Mouse (Mus musculus) MEL (cell line): Measurements from ENCODE around the gene Enthd1.

Experiments used
- CHD1 ChIP-seq: IDR thresholded peaks from 2 replicates; pipeline ENCODE4 v1.6.1; 2012; ENCODE audit warnings: low read depth, mild to moderate bottlenecking, inconsistent platforms, low read length, improper control_type of control experiment
- CTCF ChIP-seq, 3 experiments: IDR thresholded peaks in 2 of 3; conservative IDR thresholded peaks in 1 of 3; 2 replicates each; pipeline ENCODE4 v1.5.1; 2011 to 2012; ENCODE audit warnings: low read length in 3 of 3, low read depth in 2 of 3, mild to moderate bottlenecking in 2 of 3, improper control_type of control experiment in 1 of 3, inconsistent platforms in 1 of 3, mixed read lengths in 1 of 3, moderate library complexity in 1 of 3; ENCODE audit not compliant: control insufficient read depth in 1 of 3, insufficient read depth in 1 of 3, poor library complexity in 1 of 3, severe bottlenecking in 1 of 3
- E2F4 ChIP-seq: IDR thresholded peaks from 2 replicates; pipeline ENCODE4 v1.6.1; 2011; ENCODE audit warnings: low read depth, low read length, improper control_type of control experiment, borderline replicate concordance
- EP300 ChIP-seq, 2 experiments: IDR thresholded peaks; 2 replicates each; pipeline ENCODE4 v1.6.1; 2011; ENCODE audit warnings: improper control_type of control experiment in 2 of 2, low read length in 2 of 2, low read depth in 1 of 2, mild to moderate bottlenecking in 1 of 2
- GATA1 ChIP-seq: IDR thresholded peaks from 2 replicates; pipeline ENCODE4 v1.6.1; 2011; ENCODE audit warnings: low read depth, low read length, improper control_type of control experiment
- HCFC1 ChIP-seq: IDR thresholded peaks from 2 replicates; pipeline ENCODE4 v1.6.1; 2012; ENCODE audit warnings: low read depth, mild to moderate bottlenecking, inconsistent platforms, low read length, improper control_type of control experiment, moderate library complexity
- MAX ChIP-seq: IDR thresholded peaks from 2 replicates; pipeline ENCODE4 v1.6.1; 2011; ENCODE audit warnings: low read length, improper control_type of control experiment
- MEF2A ChIP-seq: IDR thresholded peaks from 2 replicates; pipeline ENCODE4 v1.6.1; 2014; ENCODE audit warnings: low read depth, mild to moderate bottlenecking, inconsistent platforms, low read length, improper control_type of control experiment; ENCODE audit not compliant: poor library complexity, insufficient replicate concordance, severe bottlenecking; ENCODE audit errors: extremely low read depth
- POLR2A ChIP-seq, 2 experiments: IDR thresholded peaks; 2 replicates each; pipeline ENCODE4 v1.6.1; 2011 to 2012; ENCODE audit warnings: low read length in 2 of 2, mild to moderate bottlenecking in 2 of 2, control low read depth in 1 of 2, improper control_type of control experiment in 1 of 2, low read depth in 1 of 2, moderate library complexity in 1 of 2; ENCODE audit not compliant: control insufficient read depth in 1 of 2, insufficient read depth in 1 of 2, poor library complexity in 1 of 2
- POLR2AphosphoS5 ChIP-seq: IDR thresholded peaks from 2 replicates; pipeline ENCODE4 v1.6.1; 2012; ENCODE audit warnings: low read depth, borderline replicate concordance, mild to moderate bottlenecking, inconsistent platforms, low read length, moderate library complexity, mixed read lengths
- RCOR1 ChIP-seq: IDR thresholded peaks from 2 replicates; pipeline ENCODE4 v1.6.1; 2012; ENCODE audit warnings: low read depth, mild to moderate bottlenecking, inconsistent platforms, low read length, improper control_type of control experiment
- ZC3H11A ChIP-seq: IDR thresholded peaks from 2 replicates; pipeline ENCODE4 v1.6.1; 2012; ENCODE audit warnings: low read depth, mild to moderate bottlenecking, inconsistent platforms, low read length, improper control_type of control experiment

- TF ChIP-seq POLR2AphosphoS5 (no peak), CTCF (IDR thresholded peaks at IDR 0.05 in 2 of 3, conservative IDR thresholded peaks at IDR 0.05 in 1 of 3; ENCODE audit: control insufficient read depth in 1 of 3, insufficient read depth in 1 of 3, low read depth in 2 of 3, low read length in 3 of 3, poor library complexity in 1 of 3, severe bottlenecking in 1 of 3) (no peak), POLR2A (IDR thresholded peaks at IDR 0.05; ENCODE audit: control insufficient read depth in 1 of 2, insufficient read depth in 1 of 2, low read depth in 1 of 2, low read length in 2 of 2, poor library complexity in 1 of 2) (no peak), RCOR1 (no peak), GATA1 (no peak), MAX (no peak), ZC3H11A (no peak), E2F4 (no peak), EP300 (IDR thresholded peaks at IDR 0.05; ENCODE audit: low read depth in 1 of 2, low read length in 2 of 2) (no peak), MEF2A (no peak), HCFC1 (no peak), CHD1 (no peak)
Observed at GRCm38 (mm10) chr15:80532281-80533072, 32.5 kb downstream of the Enthd1 start.
